Mouse (Mus musculus): ENCODE data around the gene Nfe2l2. TPM values are rescaled to one million over a fixed set of nuclear protein-coding genes. Genes with fewer than 3 reads are reported as not detected.
A peak's percentile ranks its signal among the peaks of the same experiment; 100 is the strongest.

Nfe2l2 gene
- polyA plus RNA-seq, 1 experiment = 1.6 TPM

DNA sequence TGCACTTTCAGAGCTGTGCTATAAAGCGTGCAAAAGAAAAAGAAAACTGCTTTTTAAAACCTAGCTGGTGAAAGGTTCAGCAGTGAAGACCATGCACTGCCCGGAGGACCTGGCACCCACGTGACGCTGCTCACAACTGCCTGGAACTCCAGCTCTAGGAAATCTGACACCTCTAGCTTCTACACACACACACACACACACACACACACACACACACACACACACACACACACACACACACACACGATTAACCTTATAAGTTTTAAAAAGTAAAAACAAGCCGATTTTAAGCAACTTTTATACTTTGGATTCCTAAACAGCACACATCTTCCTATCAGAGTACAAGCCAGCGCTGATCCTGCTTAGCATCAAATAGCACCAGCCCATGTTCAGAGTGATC, 23.0 kb downstream of the Nfe2l2 start:
- H3K36me3 ChIP-seq (ENCODE audit: control insufficient read depth) = peaks cover 77% of the 10 kb centered on the region
- H3K4me1 ChIP-seq (ENCODE audit: control insufficient read depth) = peaks cover 24% of the 10 kb centered on the region

DNA sequence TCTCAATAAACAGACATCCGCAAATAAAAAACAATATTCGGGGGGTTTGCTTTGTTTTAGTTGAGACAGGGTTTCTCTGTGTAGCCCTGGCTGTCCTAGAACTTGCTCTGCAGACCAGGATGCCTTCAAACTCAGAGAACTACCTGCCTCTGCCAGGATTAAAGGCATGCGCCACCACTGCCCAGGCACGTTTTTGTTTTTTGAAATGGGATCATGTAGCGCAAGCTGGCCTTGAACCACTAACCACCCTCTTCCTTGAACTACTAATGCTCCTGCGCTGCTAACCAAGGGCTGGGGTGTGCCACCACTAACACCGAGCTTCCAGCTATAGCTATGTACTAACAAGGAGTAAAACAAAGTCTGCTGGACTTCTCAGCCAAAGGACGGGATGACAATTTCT, 24.5 kb downstream of the Nfe2l2 start:
- no peak for TF ChIP-seq TAL1 (IDR thresholded peaks at IDR 0.05; ENCODE audit: low read length)
- no peak for TF ChIP-seq GATA1 (IDR thresholded peaks at IDR 0.05; ENCODE audit: low read length)
- H3K27me3 ChIP-seq (ENCODE audit: control insufficient read depth) = no peaks in the 10 kb centered on the region
- H3K9me3 ChIP-seq (ENCODE audit: control insufficient read depth, low read length) = no peaks in the 10 kb centered on the region
- no peak overlapping the region for H3K4me3 ChIP-seq (replicated peaks)
- H3K4me1 ChIP-seq (ENCODE audit: control insufficient read depth) = peaks cover 14% of the 10 kb centered on the region
- peaks cover 82% of the 10 kb centered on the region for H3K36me3 ChIP-seq (ENCODE audit: control insufficient read depth)

More for the DNA sequence above, 23.0 kb downstream of the Nfe2l2 start:
- no peak overlapping the region for H3K4me3 ChIP-seq (replicated peaks)
- no peaks in the 10 kb centered on the region for H3K9me3 ChIP-seq (ENCODE audit: control insufficient read depth, low read length)
- TF ChIP-seq TAL1 (IDR thresholded peaks at IDR 0.05; ENCODE audit: low read length) = no peak
- TF ChIP-seq GATA1 (IDR thresholded peaks at IDR 0.05; ENCODE audit: low read length) = no peak
- no peaks in the 10 kb centered on the region for H3K27me3 ChIP-seq (ENCODE audit: control insufficient read depth)

DNA sequence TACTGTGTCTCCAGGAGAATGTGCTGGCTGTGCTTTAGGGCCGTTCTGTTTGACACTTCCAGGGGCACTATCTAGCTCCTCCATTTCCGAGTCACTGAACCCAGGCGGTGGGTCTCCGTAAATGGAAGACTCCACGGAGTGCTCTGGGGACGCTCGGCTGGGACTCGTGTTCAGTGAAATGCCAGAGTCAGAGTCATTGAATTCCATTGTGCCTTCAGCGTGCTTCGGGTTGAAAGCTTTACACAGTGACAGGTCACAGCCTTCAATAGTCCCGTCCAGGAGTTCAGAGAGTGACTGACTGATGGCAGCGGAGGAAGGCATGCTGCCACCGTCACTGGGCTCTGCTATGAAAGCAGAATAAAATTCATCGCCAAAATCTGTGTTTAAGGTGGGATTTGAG, 27.9 kb downstream of the Nfe2l2 start:
- H3K36me3 ChIP-seq (ENCODE audit: control insufficient read depth) = peaks cover 80% of the 10 kb centered on the region
- peaks cover 6% of the 10 kb centered on the region for H3K4me1 ChIP-seq (ENCODE audit: control insufficient read depth)
- no peaks in the 10 kb centered on the region for H3K9me3 ChIP-seq (ENCODE audit: control insufficient read depth, low read length)
- H3K27me3 ChIP-seq (ENCODE audit: control insufficient read depth) = no peaks in the 10 kb centered on the region
- TF ChIP-seq GATA1 (IDR thresholded peaks at IDR 0.05; ENCODE audit: low read length) = no peak
- no peak for TF ChIP-seq TAL1 (IDR thresholded peaks at IDR 0.05; ENCODE audit: low read length)
- H3K4me3 ChIP-seq (replicated peaks) = no peak overlapping the region

DNA sequence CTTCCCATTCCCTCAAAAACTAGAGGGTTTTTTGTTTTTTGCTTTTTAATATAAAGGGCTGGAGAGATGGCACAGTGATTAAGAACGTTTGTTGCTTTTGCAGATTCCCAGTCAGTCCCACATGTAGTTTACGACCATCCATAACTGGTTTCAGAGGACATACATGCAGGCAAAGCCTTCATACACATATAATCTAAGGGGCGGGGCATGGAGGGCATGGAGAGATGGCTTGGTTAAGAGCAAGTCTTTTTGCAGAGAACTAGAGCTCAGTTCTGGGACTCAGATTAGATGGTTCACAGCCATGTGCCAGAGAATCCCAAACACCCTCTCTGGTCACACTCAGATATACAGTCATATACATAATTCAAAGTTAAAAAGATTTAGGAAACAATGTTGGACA, 31.9 kb downstream of the Nfe2l2 start:
- peaks cover 11% of the 10 kb centered on the region for H3K4me1 ChIP-seq (ENCODE audit: control insufficient read depth)
- peaks cover 52% of the 10 kb centered on the region for H3K36me3 ChIP-seq (ENCODE audit: control insufficient read depth)
- H3K27me3 ChIP-seq (ENCODE audit: control insufficient read depth) = no peaks in the 10 kb centered on the region
- H3K4me3 ChIP-seq (replicated peaks) = no peak overlapping the region
- no peaks in the 10 kb centered on the region for H3K9me3 ChIP-seq (ENCODE audit: control insufficient read depth, low read length)
- TF ChIP-seq GATA1 (IDR thresholded peaks at IDR 0.05; ENCODE audit: low read length) (no peak), TAL1 (IDR thresholded peaks at IDR 0.05; ENCODE audit: low read length) (no peak)

DNA sequence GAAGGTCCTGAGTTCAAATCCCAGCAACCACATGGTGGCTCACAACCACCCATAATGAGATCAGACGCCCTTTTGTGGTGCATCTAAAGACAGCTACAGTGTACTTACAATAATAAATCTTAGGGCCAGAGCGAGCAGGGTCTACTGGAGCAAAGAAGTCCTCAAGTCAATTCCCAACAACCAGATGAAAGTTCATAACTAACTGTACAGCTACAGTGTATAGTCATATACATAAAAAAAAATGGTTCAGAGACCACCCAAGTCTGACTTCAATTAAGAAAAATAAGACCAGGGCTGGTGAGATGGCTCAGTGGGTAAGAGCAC, 33.1 kb downstream of the Nfe2l2 start:
- Histone ChIP-seq H3K9me3 (ENCODE audit: control insufficient read depth, low read length) (no peaks in the 10 kb centered on the region), H3K27me3 (ENCODE audit: control insufficient read depth) (no peaks in the 10 kb centered on the region), H3K4me1 (ENCODE audit: control insufficient read depth) (peaks cover 11% of the 10 kb centered on the region), H3K36me3 (ENCODE audit: control insufficient read depth) (peaks cover 40% of the 10 kb centered on the region), H3K4me3 (replicated peaks) (no peak overlapping the region)
- no peak for TF ChIP-seq TAL1 (IDR thresholded peaks at IDR 0.05; ENCODE audit: low read length)
- no peak for TF ChIP-seq GATA1 (IDR thresholded peaks at IDR 0.05; ENCODE audit: low read length)

DNA sequence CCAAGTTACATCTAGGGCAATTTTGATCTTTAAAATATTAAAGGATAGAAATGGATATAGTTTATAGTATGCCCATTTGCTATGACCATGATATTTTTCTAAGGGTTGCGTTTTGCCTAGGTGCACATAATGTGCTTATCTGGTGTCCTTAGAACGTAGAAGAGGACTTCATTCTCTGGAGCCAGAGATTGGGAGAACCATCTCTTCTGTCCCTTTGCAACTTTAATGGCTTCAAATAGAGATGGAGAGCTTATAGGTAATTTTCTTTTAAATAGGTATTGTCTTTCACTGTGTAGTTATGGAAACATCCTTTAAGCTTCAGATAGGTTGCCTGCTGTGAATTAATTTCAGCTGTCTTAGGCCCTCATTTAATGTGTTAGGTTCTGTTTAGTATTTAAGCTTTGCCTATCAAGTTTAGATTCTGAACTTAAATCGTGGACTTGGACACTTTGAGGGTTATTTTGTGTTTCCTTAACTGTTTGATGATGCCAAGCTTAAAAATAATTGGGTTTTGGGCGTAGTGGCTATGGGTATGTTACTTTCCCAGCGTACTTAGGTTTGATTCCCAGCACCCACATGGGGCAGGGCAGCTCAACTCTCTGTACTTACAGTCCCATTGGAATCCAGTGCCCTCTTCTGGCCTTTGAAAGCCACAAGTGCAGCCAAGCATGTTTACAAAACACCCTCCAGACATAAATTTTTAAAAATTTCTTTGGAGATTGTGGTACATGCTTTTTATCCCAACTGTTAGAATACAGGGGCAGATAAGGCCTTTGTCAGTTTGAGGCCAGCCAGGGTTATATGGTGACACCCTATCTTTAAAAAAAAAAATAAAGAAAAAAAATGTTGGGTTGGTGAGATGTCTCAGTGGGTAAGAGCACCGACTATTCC, 33.8 kb downstream of the Nfe2l2 start:
- Histone ChIP-seq H3K36me3 (ENCODE audit: control insufficient read depth) (peaks cover 38% of the 10 kb centered on the region), H3K4me1 (ENCODE audit: control insufficient read depth) (peaks cover 11% of the 10 kb centered on the region), H3K9me3 (ENCODE audit: control insufficient read depth, low read length) (no peaks in the 10 kb centered on the region), H3K27me3 (ENCODE audit: control insufficient read depth) (no peaks in the 10 kb centered on the region), H3K4me3 (replicated peaks) (no peak overlapping the region)
- TF ChIP-seq TAL1 (IDR thresholded peaks at IDR 0.05; ENCODE audit: low read length) = no peak
- TF ChIP-seq GATA1 (IDR thresholded peaks at IDR 0.05; ENCODE audit: low read length) = no peak

- Histone ChIP-seq H3K4me3 (replicated peaks) (no peak overlapping the region), H3K9me3 (ENCODE audit: control insufficient read depth, low read length) (no peaks in the 10 kb centered on the region), H3K27me3 (ENCODE audit: control insufficient read depth) (no peaks in the 10 kb centered on the region), H3K4me1 (ENCODE audit: control insufficient read depth) (peaks cover 11% of the 10 kb centered on the region), H3K36me3 (ENCODE audit: control insufficient read depth) (peaks cover 34% of the 10 kb centered on the region)
- no peak for TF ChIP-seq TAL1 (IDR thresholded peaks at IDR 0.05; ENCODE audit: low read length)
- TF ChIP-seq GATA1 (IDR thresholded peaks at IDR 0.05; ENCODE audit: low read length) = no peak
Observed at GRCm38 (mm10) chr2:75669491-75670445, 34.7 kb downstream of the Nfe2l2 start.

GRCm38 (mm10) chr2:75661106-75661505, 43.3 kb downstream of the Nfe2l2 start:
- Histone ChIP-seq H3K36me3 (ENCODE audit: control insufficient read depth) (peaks cover 59% of the 10 kb centered on the region), H3K27me3 (ENCODE audit: control insufficient read depth) (no peaks in the 10 kb centered on the region), H3K9me3 (ENCODE audit: control insufficient read depth, low read length) (no peaks in the 10 kb centered on the region), H3K4me1 (ENCODE audit: control insufficient read depth) (peaks cover 28% of the 10 kb centered on the region), H3K4me3 (replicated peaks) (peak overlapping the region; percentile 97)
- TF ChIP-seq GATA1 (IDR thresholded peaks at IDR 0.05; ENCODE audit: low read length) = no peak
- no peak for TF ChIP-seq TAL1 (IDR thresholded peaks at IDR 0.05; ENCODE audit: low read length)

Data from erythroblast, embryonic 14.5 days (primary cell).